25 mouse cellular contexts compared by ENCODE assay signal in genomic region chr7:66168877-66169276, GRCm38 (mm10). TPM values are rescaled to one million over a fixed set of nuclear protein-coding genes. Genes with fewer than 3 reads are reported as not detected.
DNase-seq lines count a peak whose midpoint lies in the region; ATAC-seq and TF ChIP-seq lines count a peak whose summit lies in the region.
"Had no signal": no experiment of that assay in that cellular context is flagged by ENCODE, and none has a peak within 500 bp of the region (broad histone marks: within the 10 kb centered on the region; RNA-seq: fewer than 3 reads in every experiment).

No protein-coding gene starts in this region.

- intact Hi-C loops in heart, postnatal 14 days (cut with DNase I), result no loop called here

- TF ChIP-seq CTCF in forebrain, postnatal 0 days (IDR thresholded peaks at IDR 0.05; ENCODE audit: low read depth), result no peak

- no peak for ATAC-seq in forebrain, embryonic 11.5 days (replicated peaks; ENCODE audit: low FRiP score)
- no peak for ATAC-seq in forebrain, postnatal 0 days
- no peak for ATAC-seq in heart, embryonic 15.5 days (replicated peaks; ENCODE audit: insufficient number of reproducible peaks, insufficient read depth, low FRiP score, low read depth)
- ATAC-seq: activated CD4-positive, CD25-positive, alpha-beta regulatory T cell, adult 4 months; CD4-positive, CD25-positive, alpha-beta regulatory T cell, adult 4 months; forebrain, embryonic 14.5 days; forebrain, embryonic 16.5 days; Patski had no signal

- H3K9ac ChIP-seq in forebrain, embryonic 11.5 days (ENCODE audit: low read length), result no peak overlapping the region
- no peak overlapping the region for H3K9ac ChIP-seq in forebrain, postnatal 0 days
- no peak overlapping the region for H3K9ac ChIP-seq in heart, embryonic 15.5 days
- H3K9ac ChIP-seq: embryonic facial prominence, embryonic 12.5 days; forebrain, embryonic 12.5 days had no signal

- no peaks in the 10 kb centered on the region; the same call in 1 of the 2 replicates for H3K36me3 ChIP-seq in forebrain, embryonic 11.5 days (ENCODE audit: control insufficient read depth, insufficient read depth, low read length)
- peaks cover 17% of the 10 kb centered on the region for H3K36me3 ChIP-seq in forebrain, postnatal 0 days (ENCODE audit: insufficient read depth)
- peaks cover 26% of the 10 kb centered on the region for H3K36me3 ChIP-seq in heart, embryonic 10.5 days
- H3K36me3 ChIP-seq in heart, embryonic 15.5 days, result peaks cover 31% of the 10 kb centered on the region

- 92% methylated on average over 7 of the region's 7 CpGs for WGBS in forebrain, embryonic 11.5 days
- WGBS in forebrain, postnatal 0 days, result 88% methylated on average over 7 of the region's 7 CpGs
- 81% methylated on average over 7 of the region's 7 CpGs for WGBS in heart, embryonic 10.5 days
- WGBS in heart, embryonic 15.5 days, result 80% methylated on average over 7 of the region's 7 CpGs

- H3K9me3 ChIP-seq in forebrain, embryonic 11.5 days (ENCODE audit: control insufficient read depth, low read length), result no peaks in the 10 kb centered on the region
- H3K9me3 ChIP-seq in forebrain, postnatal 0 days (ENCODE audit: low read length), result no peaks in the 10 kb centered on the region
- H3K9me3 ChIP-seq in heart, embryonic 10.5 days, result no peaks in the 10 kb centered on the region
- H3K9me3 ChIP-seq in heart, embryonic 15.5 days (replicated peaks), result no peaks in the 10 kb centered on the region
- H3K9me3 ChIP-seq: embryonic facial prominence, embryonic 10.5 days; embryonic facial prominence, embryonic 12.5 days; forebrain, embryonic 12.5 days; G1E had no signal

- peak; percentile 3 for DNase-seq in forebrain, embryonic 11.5 days (ENCODE audit: low spot score)
- DNase-seq in forebrain, postnatal 0 days, result no peak
- peak; percentile 69 for DNase-seq in heart, embryonic 10.5 days (ENCODE audit: low spot score)
- DNase-seq in heart, postnatal 14 days, result no peak
- no peak for DNase-seq in heart, adult 8-10 months (ENCODE audit: low spot score)
- DNase-seq: adrenal gland, adult 8-10 months; adrenal gland, postnatal 14 days; adrenal gland, postnatal 36 days; B cell, adult 2 months; cerebellum, adult 11-12 months; cerebellum, adult 2 months; cerebellum, adult 9-10 months; cerebellum, postnatal 10 days; cerebellum, postnatal 25 days had no signal

- H3K4me2 ChIP-seq in forebrain, embryonic 11.5 days (ENCODE audit: low read depth, low read length, severe bottlenecking), result no peak overlapping the region
- H3K4me2 ChIP-seq in forebrain, postnatal 0 days (ENCODE audit: low read depth), result no peak overlapping the region
- no peak overlapping the region for H3K4me2 ChIP-seq in heart, embryonic 15.5 days
- H3K4me2 ChIP-seq: embryonic facial prominence, embryonic 12.5 days; forebrain, embryonic 12.5 days had no signal

- no peaks in the 10 kb centered on the region for H3K4me1 ChIP-seq in forebrain, embryonic 11.5 days (replicated peaks; ENCODE audit: control insufficient read depth, insufficient read depth, low read length)
- H3K4me1 ChIP-seq in forebrain, postnatal 0 days (ENCODE audit: insufficient read depth), result peaks cover 7% of the 10 kb centered on the region; the same call in 1 of the 2 replicates
- H3K4me1 ChIP-seq in heart, embryonic 10.5 days, result peaks cover 14% of the 10 kb centered on the region
- peaks cover 23% of the 10 kb centered on the region for H3K4me1 ChIP-seq in heart, embryonic 15.5 days (replicated peaks)

- no peaks in the 10 kb centered on the region for H3K27me3 ChIP-seq in forebrain, embryonic 11.5 days (ENCODE audit: control insufficient read depth, insufficient read depth, low read length)
- no peaks in the 10 kb centered on the region for H3K27me3 ChIP-seq in forebrain, postnatal 0 days (ENCODE audit: insufficient read depth, low read length)
- H3K27me3 ChIP-seq in heart, embryonic 10.5 days (ENCODE audit: insufficient read depth, poor library complexity, severe bottlenecking), result no peaks in the 10 kb centered on the region
- no peaks in the 10 kb centered on the region for H3K27me3 ChIP-seq in heart, embryonic 15.5 days
- H3K27me3 ChIP-seq: CH12.LX; embryonic facial prominence, embryonic 12.5 days; forebrain, embryonic 12.5 days; Patski had no signal

- no peak overlapping the region for H3K4me3 ChIP-seq in forebrain, embryonic 11.5 days (ENCODE audit: low read depth, low read length)
- H3K4me3 ChIP-seq in forebrain, postnatal 0 days (ENCODE audit: low read depth, low read length), result no peak overlapping the region
- no peak overlapping the region for H3K4me3 ChIP-seq in heart, embryonic 10.5 days
- H3K4me3 ChIP-seq in heart, embryonic 15.5 days, result no peak overlapping the region
- H3K4me3 ChIP-seq: embryonic facial prominence, embryonic 10.5 days; embryonic facial prominence, embryonic 12.5 days; forebrain, embryonic 12.5 days had no signal

- H3K27ac ChIP-seq in forebrain, embryonic 11.5 days (ENCODE audit: low read depth, low read length), result no peak overlapping the region
- H3K27ac ChIP-seq in forebrain, postnatal 0 days (ENCODE audit: low read depth, low read length), result no peak overlapping the region
- H3K27ac ChIP-seq in heart, embryonic 10.5 days, result no peak overlapping the region
- H3K27ac ChIP-seq in heart, embryonic 15.5 days, result 0 out of 2 replicates have a peak overlapping the region, but pooled peaks have one; percentile 12
- H3K27ac ChIP-seq: embryonic facial prominence, embryonic 10.5 days; embryonic facial prominence, embryonic 12.5 days; forebrain, embryonic 12.5 days had no signal

RNA-seq across cellular contexts. Expression of gene Chsy1, which starts 59.6 kb away (rescaled TPM):
- polyA plus RNA-seq in forebrain, embryonic 11.5 days (2014; fragmentation: Nextera tagmentation; extraction: Ambion mirVana), result 17.7 and 18.6 TPM in 2 replicates
- 39.8 and 49.9 TPM in 2 replicates for total RNA-seq in forebrain, postnatal 0 days (2014; rRNA removed)
- polyA plus RNA-seq in forebrain, postnatal 0 days (2015; fragmentation: Nextera tagmentation; extraction: Ambion mirVana), result 8.7 TPM in 2 replicates
- polyA plus RNA-seq in heart, embryonic 10.5 days (2016; fragmentation: Nextera tagmentation; extraction: Ambion mirVana), result 12.6 and 21.0 TPM in 2 replicates
- total RNA-seq in heart, postnatal 14 days (2021), result 10 to 100 TPM; 20.2 to 21.5 TPM
- polyA plus RNA-seq in heart, embryonic 15.5 days (2015; fragmentation: Nextera tagmentation; extraction: Ambion mirVana), result 12.7 and 13.4 TPM in 2 replicates
- total RNA-seq in heart, adult 8-10 months (2022), result 10 to 100 TPM; 11.3 to 14.5 (median 11.5) TPM

Comparison
In these comparisons a context has a peak if more than half of its experiments do, and no peak if none do; other contexts are left out.
1. DNase-seq: peak in forebrain, embryonic 11.5 days (single experiment) and heart, embryonic 10.5 days (single experiment); none in forebrain, postnatal 0 days (single experiment), heart, postnatal 14 days (0 of 2) and heart, adult 8-10 months (single experiment).